Mouse (Mus musculus) midbrain, embryonic 13.5 days (tissue): Measurements from ENCODE around the gene Ppp2r3c. TPM values are rescaled to one million over a fixed set of nuclear protein-coding genes. Genes with fewer than 3 reads are reported as not detected.
"Not testable (repeated sequence)": the region's sequence is repeated elsewhere in the genome, so short reads cannot be mapped to it uniquely, and the experiment has no call there.

Experiments
- ATAC-seq: fragments of 200-750 bp; cut with Nextera tagmentation; 2 replicates; pipeline ENCODE4 v1.8.0; 2017; ENCODE audit warnings: mild to moderate bottlenecking, moderate TSS enrichment, moderate library complexity
- H3K27ac ChIP-seq: fragments of 300-500 bp; sonication (generic); 2 replicates; pipeline ENCODE4 v1.5.1; 2015; ENCODE audit warnings: inconsistent platforms, mild to moderate bottlenecking, moderate library complexity
- H3K27me3 ChIP-seq: fragments of 300-500 bp; sonication (generic); 2 replicates; pipeline ENCODE4 v1.6.1; 2015; ENCODE audit warnings: mild to moderate bottlenecking, inconsistent platforms
- H3K36me3 ChIP-seq: fragments of 300-500 bp; sonication (generic); 2 replicates; pipeline ENCODE4 v1.6.1; 2015; ENCODE audit warnings: mild to moderate bottlenecking, inconsistent platforms
- H3K4me1 ChIP-seq: fragments of 300-500 bp; sonication (generic); replicated peaks from 2 replicates; pipeline ENCODE4 v1.6.1; 2015; ENCODE audit warnings: inconsistent platforms
- H3K4me2 ChIP-seq: fragments of 300-500 bp; sonication (generic); replicated peaks from 2 replicates; pipeline ENCODE4 v1.6.1; 2015; ENCODE audit warnings: moderate library complexity, mild to moderate bottlenecking, inconsistent platforms
- H3K4me3 ChIP-seq: fragments of 300-500 bp; sonication (generic); replicated peaks from 2 replicates; pipeline ENCODE4 v1.5.1; 2015; ENCODE audit warnings: mild to moderate bottlenecking, inconsistent platforms
- H3K9ac ChIP-seq: fragments of 300-500 bp; sonication (generic); replicated peaks from 2 replicates; pipeline ENCODE4 v1.6.1; 2015; ENCODE audit warnings: mild to moderate bottlenecking, inconsistent platforms
- H3K9me3 ChIP-seq: fragments of 300-500 bp; sonication (generic); 2 replicates; pipeline ENCODE4 v1.6.1; 2016; ENCODE audit warnings: mild to moderate bottlenecking, inconsistent platforms
- WGBS: fragments of 180-500 bp; shearing (Covaris S2); methylation state at CpG from one replicate; pipeline ENCODE4 v1.1.7; 2015; 5-methylcytosine and 5-hydroxymethylcytosine counted together
- polyA plus RNA-seq: library from polyadenylated mRNA; unstranded; fragments of >200 nt; fragmentation: Nextera tagmentation; extraction: Ambion mirVana; gene quantifications from 2 replicates; pipeline ENCODE4 v1.2.1, GENCODE M21; 2015

Ppp2r3c gene
- polyA plus RNA-seq, 1 experiment from 2014 or later, result 26.9 TPM

DNA sequence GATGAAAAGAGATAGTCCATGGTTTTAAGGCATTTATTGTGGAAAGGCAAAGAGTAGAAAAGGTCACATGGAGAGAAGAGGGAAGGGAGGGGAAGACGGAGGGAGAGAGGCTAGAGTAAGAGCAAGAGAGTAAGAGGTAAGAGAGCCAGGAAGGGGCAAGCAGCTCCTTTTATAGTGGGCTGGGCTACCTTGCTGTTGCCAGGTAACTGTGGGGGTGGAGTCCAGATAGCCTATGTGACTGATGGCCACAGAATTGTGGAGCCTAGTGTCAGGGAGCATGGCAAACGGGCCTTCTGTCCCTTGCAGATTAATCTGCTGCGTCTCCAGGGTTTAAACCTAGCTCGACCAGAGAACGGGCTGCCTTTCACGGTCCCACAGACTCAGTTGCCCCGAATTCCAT is 9.0 kb upstream of the Ppp2r3c start:
- H3K4me3 ChIP-seq, result no peak overlapping the region
- no peaks in the 10 kb centered on the region for H3K36me3 ChIP-seq
- H3K27ac ChIP-seq, result no peak overlapping the region
- no peak for ATAC-seq
- H3K4me2 ChIP-seq, result no peak overlapping the region
- no peaks in the 10 kb centered on the region for H3K4me1 ChIP-seq
- H3K9me3 ChIP-seq, result no peaks in the 10 kb centered on the region
- 81% methylated on average over 7 of the region's 7 CpGs for WGBS
- H3K27me3 ChIP-seq, result no peaks in the 10 kb centered on the region
- H3K9ac ChIP-seq, result no peak overlapping the region

DNA sequence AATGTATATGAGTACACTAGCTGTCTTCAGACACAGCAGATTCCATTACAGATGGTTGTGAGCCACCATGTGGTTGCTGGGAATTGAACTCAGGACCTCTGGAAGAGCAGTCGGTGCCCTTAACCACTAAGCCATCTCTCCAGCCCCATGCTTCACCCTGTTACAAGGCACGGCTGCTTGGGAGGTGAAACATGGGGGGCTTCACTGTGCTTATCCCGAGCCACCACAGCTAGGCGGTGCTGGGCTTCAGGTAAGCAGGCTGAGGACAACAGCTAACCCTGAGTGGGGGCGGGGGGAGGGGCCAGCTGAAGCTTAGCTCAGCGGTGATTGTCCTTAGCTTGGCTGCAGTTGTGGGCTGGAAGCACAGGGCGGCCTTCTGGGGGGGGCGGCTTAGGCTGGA is 6.7 kb upstream of the Ppp2r3c start:
- H3K9me3 ChIP-seq, result no peaks in the 10 kb centered on the region
- H3K27ac ChIP-seq, result no peak overlapping the region
- ATAC-seq, result peak; percentile 50; the same call in 1 of the 2 replicates
- no peak overlapping the region for H3K4me3 ChIP-seq
- no peak overlapping the region for H3K9ac ChIP-seq
- peaks cover 5% of the 10 kb centered on the region; the same call in 1 of the 2 replicates for H3K36me3 ChIP-seq
- H3K27me3 ChIP-seq, result no peaks in the 10 kb centered on the region
- no peaks in the 10 kb centered on the region for H3K4me1 ChIP-seq
- WGBS, result 73% methylated on average over 8 of the region's 8 CpGs
- no peak overlapping the region for H3K4me2 ChIP-seq

DNA sequence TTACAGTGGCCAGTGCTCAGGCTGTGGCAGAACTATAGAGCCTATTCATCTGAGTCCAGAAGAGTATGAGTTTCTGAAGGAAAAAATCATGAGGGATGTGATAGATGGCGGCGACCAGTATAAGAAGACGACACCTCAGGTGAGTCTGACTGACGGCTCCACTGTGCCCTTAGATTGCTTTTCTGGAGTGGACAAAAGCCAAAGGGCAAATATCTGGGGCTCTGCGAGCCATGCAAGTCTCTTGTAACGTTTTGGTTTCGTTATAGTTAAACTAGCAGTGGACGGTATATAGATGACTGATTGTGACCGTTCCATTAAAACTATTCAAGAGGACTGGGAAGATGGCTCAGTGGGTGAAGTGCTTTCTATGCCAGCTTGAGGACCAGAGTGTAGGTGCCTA is 5.9 kb upstream of the Ppp2r3c start:
- ATAC-seq, result no peak
- Histone ChIP-seq H3K4me3 (no peak overlapping the region), H3K4me2 (no peak overlapping the region), H3K36me3 (peaks cover 5% of the 10 kb centered on the region; the same call in 1 of the 2 replicates), H3K4me1 (peaks cover 3% of the 10 kb centered on the region), H3K27me3 (no peaks in the 10 kb centered on the region), H3K9ac (no peak overlapping the region), H3K27ac (no peak overlapping the region), H3K9me3 (no peaks in the 10 kb centered on the region)
- WGBS, result 96% methylated on average over 9 of the region's 9 CpGs

DNA sequence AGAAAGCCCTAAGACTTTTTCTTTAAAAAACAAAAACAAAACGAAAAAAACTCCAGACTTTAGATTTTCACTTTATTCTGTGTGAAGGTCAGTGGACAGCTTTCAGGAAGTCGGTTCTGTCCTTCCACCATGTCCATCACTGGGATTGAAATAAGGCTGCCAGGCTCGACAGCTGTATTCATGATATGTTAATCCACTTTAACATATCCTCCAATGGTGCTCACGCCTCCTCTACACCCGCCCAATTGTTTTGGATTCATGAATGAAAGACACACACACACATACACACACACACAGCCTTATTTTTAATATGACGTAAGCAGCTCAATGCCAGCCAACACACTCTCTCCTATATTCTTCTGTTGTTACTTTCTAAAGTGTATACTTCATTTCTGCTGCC is 4.8 kb upstream of the Ppp2r3c start:
- no peak overlapping the region for H3K4me3 ChIP-seq
- no peak overlapping the region for H3K27ac ChIP-seq
- 66% methylated on average over 6 of the region's 6 CpGs for WGBS
- H3K36me3 ChIP-seq, result peaks cover 5% of the 10 kb centered on the region; the same call in 1 of the 2 replicates
- ATAC-seq, result no peak
- H3K4me2 ChIP-seq, result no peak overlapping the region
- H3K4me1 ChIP-seq, result peaks cover 8% of the 10 kb centered on the region
- no peaks in the 10 kb centered on the region for H3K27me3 ChIP-seq
- no peak overlapping the region for H3K9ac ChIP-seq
- H3K9me3 ChIP-seq, result no peaks in the 10 kb centered on the region

DNA sequence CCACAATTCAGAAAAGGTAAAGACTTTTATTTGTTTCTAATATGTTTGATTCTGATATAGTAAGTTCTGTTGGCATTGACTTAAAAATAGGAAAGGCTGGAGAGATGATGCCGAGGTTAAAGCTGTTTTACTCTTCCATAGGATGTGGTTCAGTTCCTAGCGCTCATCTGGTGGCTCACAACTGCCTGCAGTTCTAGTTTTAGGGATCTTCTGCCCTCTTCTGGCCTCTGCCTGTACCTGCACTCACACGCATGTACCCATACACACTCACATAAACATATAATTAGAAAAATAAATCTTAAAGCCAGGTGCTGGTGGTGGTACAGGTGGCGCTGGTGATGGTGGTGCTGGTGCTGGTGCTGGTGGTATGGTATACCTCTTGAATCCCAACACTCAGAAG is 3.6 kb upstream of the Ppp2r3c start:
- WGBS, result 97% methylated on average over 4 of the region's 4 CpGs
- H3K4me3 ChIP-seq, result no peak overlapping the region
- H3K27me3 ChIP-seq, result no peaks in the 10 kb centered on the region
- H3K9ac ChIP-seq, result no peak overlapping the region
- ATAC-seq, result no peak
- H3K4me1 ChIP-seq, result peaks cover 15% of the 10 kb centered on the region
- no peak overlapping the region for H3K4me2 ChIP-seq
- no peaks in the 10 kb centered on the region for H3K9me3 ChIP-seq
- H3K36me3 ChIP-seq, result peaks cover 5% of the 10 kb centered on the region; the same call in 1 of the 2 replicates
- H3K27ac ChIP-seq, result no peak overlapping the region

DNA sequence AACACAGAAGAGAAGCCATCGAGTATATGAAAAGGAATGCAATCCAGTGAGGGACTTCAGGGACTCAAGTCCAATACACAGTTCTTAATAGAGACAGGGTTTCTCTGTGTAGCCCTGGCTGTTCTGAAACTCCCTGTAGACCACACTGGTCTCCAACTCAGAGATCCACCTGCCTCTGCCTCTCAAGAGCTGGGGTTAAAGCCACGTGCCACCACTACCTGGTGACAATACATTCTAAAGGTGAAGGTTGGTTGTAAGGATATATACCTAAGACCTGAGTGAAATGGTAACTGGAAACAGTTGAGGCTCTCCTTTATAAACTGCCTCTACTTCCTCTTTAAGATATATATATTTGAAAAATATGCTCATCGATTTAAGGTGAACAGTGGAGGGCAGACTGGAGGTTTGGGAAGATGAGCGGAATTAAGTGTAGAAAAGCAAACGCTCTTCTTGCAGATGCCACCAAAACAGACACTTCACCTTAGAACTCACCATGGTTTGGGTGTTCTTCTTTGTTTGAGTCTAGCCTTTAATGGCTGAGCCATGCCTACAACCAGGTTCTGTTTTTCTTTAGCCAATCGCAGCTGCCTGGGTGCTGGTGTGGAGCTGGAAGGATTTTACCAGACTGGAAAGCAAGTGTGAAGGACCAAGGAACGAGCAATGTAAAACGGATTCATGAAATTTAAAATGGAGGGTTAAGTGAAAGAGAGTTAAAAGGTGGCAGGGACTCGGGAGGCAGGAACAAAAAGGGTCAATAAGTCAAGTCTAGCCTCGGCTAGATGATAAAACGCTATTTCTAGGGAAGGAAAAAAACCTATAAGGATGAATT is 1.1 kb downstream of the Ppp2r3c start:
- Histone ChIP-seq H3K4me1 (peaks cover 35% of the 10 kb centered on the region), H3K27me3 (no peaks in the 10 kb centered on the region), H3K36me3 (peaks cover 20% of the 10 kb centered on the region), H3K4me3 (peak overlapping the region; percentile 66), H3K9me3 (no peaks in the 10 kb centered on the region), H3K9ac (peak overlapping the region; percentile 81), H3K4me2 (peak overlapping the region; percentile 75), H3K27ac (peak overlapping the region; percentile 85)
- WGBS, result 49% methylated on average over 11 of the region's 11 CpGs
- ATAC-seq, result no peak

DNA sequence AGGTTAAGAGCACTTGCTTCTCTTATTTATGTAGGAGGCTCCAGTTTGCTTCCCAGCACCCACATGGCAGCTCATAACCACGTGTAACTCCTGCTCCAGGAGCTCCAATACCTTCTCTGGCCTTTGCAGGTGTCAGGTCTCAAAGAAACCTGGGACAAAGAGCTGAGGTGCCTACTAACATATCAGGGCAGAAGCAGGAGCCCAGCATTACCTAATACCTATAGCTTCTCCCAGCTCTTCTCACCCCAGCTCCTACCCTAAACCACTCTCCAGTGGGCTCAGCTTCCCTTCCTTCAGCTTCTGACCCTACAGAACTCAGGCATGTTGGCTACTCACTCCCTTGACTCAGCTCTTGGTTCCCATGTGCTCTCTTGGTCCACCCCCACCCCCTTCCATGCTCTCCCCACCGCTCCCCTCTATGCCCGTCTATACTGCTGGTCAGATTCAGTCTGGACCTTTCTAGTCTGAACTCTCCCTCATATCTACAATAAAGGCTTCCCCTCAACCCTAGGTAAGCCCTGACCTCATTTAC is 1.9 kb downstream of the Ppp2r3c start:
- Histone ChIP-seq H3K27me3 (no peaks in the 10 kb centered on the region), H3K9ac (peak overlapping the region; percentile 81), H3K4me3 (peak overlapping the region; percentile 66), H3K9me3 (no peaks in the 10 kb centered on the region), H3K36me3 (peaks cover 21% of the 10 kb centered on the region), H3K4me2 (peak overlapping the region; percentile 75), H3K4me1 (peaks cover 35% of the 10 kb centered on the region), H3K27ac (no peak overlapping the region)
- ATAC-seq, result no peak
- WGBS, result 86% methylated on average over 3 of the region's 3 CpGs

DNA sequence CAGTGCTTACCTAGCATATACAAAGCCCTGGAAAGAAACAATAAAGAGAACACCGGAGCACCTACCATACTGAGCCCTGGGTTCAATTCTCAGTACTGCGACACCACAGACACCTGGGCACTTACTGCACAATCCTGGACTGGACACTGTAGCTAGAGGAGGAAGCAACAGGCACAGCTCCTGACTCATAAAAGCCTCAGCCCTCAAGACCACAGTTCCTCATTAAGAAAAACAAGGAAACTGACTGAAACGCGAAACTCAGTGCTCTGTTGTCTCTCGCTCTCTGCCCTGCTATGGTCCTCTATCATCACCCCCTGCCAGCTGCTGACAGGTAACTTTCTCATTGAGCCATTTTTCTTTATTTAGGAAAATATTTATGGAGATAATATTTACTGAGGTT is 3.5 kb downstream of the Ppp2r3c start, which contains the start of gene 1110008L16Rik:
Gene 1110008L16Rik, plus strand, starts transcription at position 242 of the 400 bp plus-strand sequence.
- Histone ChIP-seq H3K4me2 (no peak within 1 kb of the TSS), H3K36me3 (peaks cover 34% of the 10 kb centered on the region), H3K27me3 (no peaks in the 10 kb centered on the region), H3K9me3 (no peaks in the 10 kb centered on the region), H3K27ac (no peak within 1 kb of the TSS), H3K9ac (peak within 1 kb of the TSS; percentile 25; the same call in 1 of the 2 replicates), H3K4me3 (no peak within 1 kb of the TSS), H3K4me1 (peaks cover 35% of the 10 kb centered on the region)
- ATAC-seq, result no peak
- 94% methylated on average over 5 of the region's 5 CpGs for WGBS

DNA sequence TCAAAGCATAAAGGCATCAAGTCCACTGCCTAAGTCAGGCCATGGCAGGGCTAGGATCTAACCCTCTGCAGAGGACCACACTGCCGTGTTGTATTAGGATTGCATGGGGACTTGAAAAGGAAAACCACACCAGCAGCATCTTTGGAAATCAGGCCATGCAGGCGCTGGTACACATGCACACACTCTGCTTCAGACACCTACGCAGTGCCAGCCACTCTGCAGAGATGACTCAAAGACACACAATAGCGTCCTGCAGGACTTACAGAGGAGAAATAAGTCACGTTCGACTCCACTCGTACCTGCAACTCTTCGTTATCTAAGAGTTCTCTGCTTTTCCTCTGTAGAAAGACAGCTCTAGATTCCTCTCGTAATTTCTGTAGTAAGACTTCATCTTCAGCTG is 4.7 kb downstream of the Ppp2r3c start:
- Histone ChIP-seq H3K4me3 (no peak overlapping the region), H3K27ac (no peak overlapping the region), H3K36me3 (peaks cover 44% of the 10 kb centered on the region), H3K4me2 (no peak overlapping the region), H3K4me1 (peaks cover 27% of the 10 kb centered on the region), H3K9ac (no peak overlapping the region), H3K9me3 (no peaks in the 10 kb centered on the region), H3K27me3 (no peaks in the 10 kb centered on the region)
- no peak for ATAC-seq
- WGBS, result 94% methylated on average over 9 of the region's 9 CpGs

DNA sequence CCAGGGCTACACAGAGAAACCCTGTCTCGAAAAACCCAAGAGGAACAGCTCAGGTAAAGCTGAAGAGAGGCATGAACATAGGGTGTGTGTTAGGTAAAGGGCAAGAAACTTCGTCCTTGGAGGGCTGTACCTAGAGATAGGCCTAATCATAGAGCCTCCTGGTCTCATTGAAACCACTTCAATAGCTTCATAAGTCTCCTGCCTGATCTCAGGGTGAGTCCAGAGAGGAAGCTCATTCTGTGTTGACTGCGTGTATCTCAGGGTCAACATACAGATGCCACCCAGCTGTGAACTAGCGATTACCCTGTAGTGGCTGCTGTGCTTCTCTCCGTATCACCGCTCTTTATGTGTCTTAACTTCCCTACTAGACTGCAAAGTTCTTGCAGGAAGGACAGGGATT is 25.2 kb downstream of the Ppp2r3c start:
- not testable (repeated sequence) for H3K4me2 ChIP-seq, H3K27ac ChIP-seq, H3K9ac ChIP-seq, H3K9me3 ChIP-seq, H3K27me3 ChIP-seq, H3K4me1 ChIP-seq, H3K36me3 ChIP-seq, H3K4me3 ChIP-seq, ATAC-seq
- WGBS, result 98% methylated on average over 4 of the region's 6 CpGs

DNA sequence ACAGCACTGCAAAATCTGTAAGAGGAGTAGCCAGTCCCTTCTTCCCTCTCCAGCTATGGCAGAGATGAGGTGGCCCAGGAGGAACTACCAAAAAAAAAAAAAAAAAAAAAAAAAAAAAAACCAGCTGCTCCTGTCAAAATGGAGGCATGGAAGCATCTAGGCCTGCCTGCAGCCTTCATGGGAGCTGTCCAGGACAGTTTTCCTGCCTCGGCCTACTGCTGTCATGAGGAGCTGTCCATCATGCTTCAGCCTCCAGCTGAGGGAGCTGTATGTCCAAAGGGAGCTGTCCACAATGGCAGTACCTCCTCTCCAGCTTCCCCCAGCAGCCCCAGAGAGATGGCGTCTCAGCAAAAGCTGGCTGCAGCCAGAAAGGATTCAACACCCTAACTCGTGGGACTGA is 30.6 kb downstream of the Ppp2r3c start:
- H3K27ac ChIP-seq, result no peak overlapping the region
- H3K9ac ChIP-seq, result no peak overlapping the region
- ATAC-seq, result no peak
- 83% methylated on average over 3 of the region's 3 CpGs for WGBS
- no peaks in the 10 kb centered on the region for H3K4me1 ChIP-seq
- H3K27me3 ChIP-seq, result no peaks in the 10 kb centered on the region
- no peaks in the 10 kb centered on the region for H3K9me3 ChIP-seq
- H3K4me2 ChIP-seq, result no peak overlapping the region
- H3K36me3 ChIP-seq, result no peaks in the 10 kb centered on the region
- no peak overlapping the region for H3K4me3 ChIP-seq

DNA sequence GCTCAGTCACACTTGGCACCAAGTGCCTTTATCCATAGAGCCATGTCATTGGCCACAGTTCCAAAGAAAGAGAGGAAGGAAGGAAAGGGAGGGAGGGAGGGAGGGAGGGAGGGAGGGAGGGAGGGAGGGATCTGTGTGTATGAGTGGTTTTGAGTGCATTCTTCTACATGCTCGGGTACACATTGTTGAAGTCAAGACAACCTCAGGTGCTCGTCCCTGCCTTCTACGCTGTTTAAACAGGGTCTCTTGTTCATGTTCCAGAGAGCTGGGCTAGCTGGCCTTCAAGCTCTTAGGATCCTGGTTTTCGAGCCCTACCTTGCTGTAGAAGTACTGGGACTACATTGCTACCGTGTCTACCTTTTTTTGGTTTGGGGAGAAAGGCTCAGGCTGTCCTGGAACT is 39.4 kb downstream of the Ppp2r3c start:
- not testable (repeated sequence) for H3K27me3 ChIP-seq, ATAC-seq
- WGBS, result no CpG with 5 or more reads among the region's 5 CpGs

More for the DNA sequence above, 39.4 kb downstream of the Ppp2r3c start:
- not testable (repeated sequence) for H3K4me3 ChIP-seq, H3K27ac ChIP-seq, H3K4me2 ChIP-seq, H3K9ac ChIP-seq, H3K9me3 ChIP-seq, H3K4me1 ChIP-seq
- peaks cover 12% of the 10 kb centered on the region for H3K36me3 ChIP-seq
